Mouse (Mus musculus): ENCODE results near the gene Sipa1l1.

Sipa1l1 gene

GRCm38 (mm10) chr12:82335095-82335494 is 166.0 kb downstream of the Sipa1l1 start:
- DNase-seq (ENCODE audit: low spot score) = no peak

- no peak for DNase-seq (ENCODE audit: low spot score)
Observed at GRCm38 (mm10) chr12:82338550-82338949, 169.4 kb downstream of the Sipa1l1 start.

- DNase-seq (ENCODE audit: low spot score) = no peak
Observed at GRCm38 (mm10) chr12:82339221-82339861, 170.2 kb downstream of the Sipa1l1 start.

- DNase-seq (ENCODE audit: low spot score) = no peak
Observed at GRCm38 (mm10) chr12:82340196-82340918, 171.2 kb downstream of the Sipa1l1 start.

GRCm38 (mm10) chr12:82341181-82341580 is 172.1 kb downstream of the Sipa1l1 start:
- DNase-seq (ENCODE audit: low spot score) = no peak

GRCm38 (mm10) chr12:82341696-82342095 is 172.6 kb downstream of the Sipa1l1 start:
- no peak for DNase-seq (ENCODE audit: low spot score)

GRCm38 (mm10) chr12:82350082-82350481 is 181.0 kb downstream of the Sipa1l1 start:
- no peak for DNase-seq (ENCODE audit: low spot score)

- DNase-seq (ENCODE audit: low spot score) = no peak
Observed at GRCm38 (mm10) chr12:82350891-82351290, 181.8 kb downstream of the Sipa1l1 start.

- DNase-seq (ENCODE audit: low spot score) = no peak
Observed at GRCm38 (mm10) chr12:82353660-82354059, 184.5 kb downstream of the Sipa1l1 start.

GRCm38 (mm10) chr12:82355419-82356149 is 186.5 kb downstream of the Sipa1l1 start:
- DNase-seq (ENCODE audit: low spot score) = no peak

- no peak for DNase-seq (ENCODE audit: low spot score)
Observed at GRCm38 (mm10) chr12:82356476-82356875, 187.4 kb downstream of the Sipa1l1 start.

- no peak for DNase-seq (ENCODE audit: low spot score)
Observed at GRCm38 (mm10) chr12:82357431-82357830, 188.3 kb downstream of the Sipa1l1 start.

GRCm38 (mm10) chr12:82362796-82363195 is 193.7 kb downstream of the Sipa1l1 start:
- no peak for DNase-seq (ENCODE audit: low spot score)

- no peak for DNase-seq (ENCODE audit: low spot score)
Observed at GRCm38 (mm10) chr12:82364186-82364585, 195.1 kb downstream of the Sipa1l1 start.

GRCm38 (mm10) chr12:82365276-82365875 is 196.3 kb downstream of the Sipa1l1 start:
- no peak for DNase-seq (ENCODE audit: low spot score)

GRCm38 (mm10) chr12:82366754-82367153 is 197.6 kb downstream of the Sipa1l1 start:
- DNase-seq (ENCODE audit: low spot score) = no peak

GRCm38 (mm10) chr12:82367345-82367744 is 198.2 kb downstream of the Sipa1l1 start:
- no peak for DNase-seq (ENCODE audit: low spot score)

- no peak for DNase-seq (ENCODE audit: low spot score)
Observed at GRCm38 (mm10) chr12:82367986-82368385, 198.9 kb downstream of the Sipa1l1 start.

- no peak for DNase-seq (ENCODE audit: low spot score)
Observed at GRCm38 (mm10) chr12:82369402-82370160, 200.5 kb downstream of the Sipa1l1 start.

GRCm38 (mm10) chr12:82371266-82371665 is 202.1 kb downstream of the Sipa1l1 start:
- no peak for DNase-seq (ENCODE audit: low spot score)

- DNase-seq (ENCODE audit: low spot score) = no peak
Observed at GRCm38 (mm10) chr12:82374020-82374419, 204.9 kb downstream of the Sipa1l1 start.

- no peak for DNase-seq (ENCODE audit: low spot score)
Observed at GRCm38 (mm10) chr12:82382932-82383331, 213.8 kb downstream of the Sipa1l1 start.

Data from urinary bladder, postnatal 25 days (tissue).